ENCODE assay signal across 9 mouse cellular contexts in the genomic region with DNA sequence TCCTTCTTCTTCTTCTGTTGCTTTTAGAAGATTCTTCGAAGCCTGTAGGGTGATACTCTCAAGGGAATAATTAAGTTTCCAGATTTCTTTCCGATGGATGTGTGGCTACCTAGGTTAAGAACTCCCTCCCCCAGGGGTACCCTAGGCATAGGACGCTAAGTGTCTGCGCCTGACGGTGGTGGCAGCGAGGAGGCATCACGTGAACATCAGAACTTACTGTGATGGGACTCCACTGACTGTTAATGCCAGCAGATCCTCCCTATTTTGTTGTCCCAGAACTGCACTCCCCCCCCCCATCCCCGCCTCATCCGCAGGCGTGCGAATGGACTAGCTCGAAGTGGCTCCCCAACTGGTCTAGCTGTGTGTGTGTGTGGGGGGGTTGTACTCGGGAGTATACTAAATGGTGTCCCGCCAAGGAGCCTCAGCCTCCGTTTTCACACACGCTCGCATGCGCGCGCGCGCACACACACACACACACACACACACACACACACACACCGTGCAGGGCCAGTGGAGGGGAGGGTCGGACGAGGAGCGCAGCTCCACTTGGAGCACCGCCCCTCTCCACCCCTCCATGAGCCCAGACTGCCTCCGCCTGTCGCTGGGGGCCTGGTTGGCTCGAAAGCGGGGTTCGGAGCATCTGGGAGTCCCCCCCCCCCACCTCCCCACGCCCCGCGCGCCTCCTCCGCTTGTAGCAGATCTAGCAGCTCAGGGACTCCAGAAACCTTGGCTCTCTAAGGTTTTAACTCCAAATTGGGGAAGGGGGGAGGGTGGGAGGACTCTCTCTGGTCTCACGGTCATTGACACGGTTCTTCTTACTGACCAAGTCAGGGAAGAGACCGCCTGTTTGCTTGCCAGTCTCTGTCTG. TPM values are rescaled to one million over a fixed set of nuclear protein-coding genes. Genes with fewer than 3 reads are reported as not detected.
DNase-seq lines count a peak whose midpoint lies in the region; ATAC-seq lines count a peak whose summit lies in the region.
"Had no signal": no experiment of that assay in that cellular context is flagged by ENCODE, and none has a peak within 500 bp of the region (broad histone marks: within the 10 kb centered on the region; RNA-seq: fewer than 3 reads in every experiment).

No protein-coding gene starts in this region.

- peak; percentile 56 for ATAC-seq in midbrain, embryonic 12.5 days (ENCODE audit: low FRiP score, low read depth)

- H3K4me3 ChIP-seq in midbrain, embryonic 12.5 days = peak overlapping the region; percentile 74

- DNase-seq in cerebellum, postnatal 14 days = peak; percentile 51 to 63
- DNase-seq in cerebellum, adult 9-10 months = no peak
- peak; percentile 21 for DNase-seq in R1 (ENCODE audit: low read depth, low spot score)
- peak; percentile 51 to 63 for DNase-seq in frontal cortex, postnatal 14 days (ENCODE audit: low spot score in 2 of 2)
- DNase-seq in ovary, postnatal 10 days (ENCODE audit: low spot score) = no peak
- DNase-seq in kidney, postnatal 10 days = no peak
- DNase-seq in gastrocnemius, postnatal 25 days = no peak
- DNase-seq: kidney, postnatal 25 days had no signal

- H3K9ac ChIP-seq in midbrain, embryonic 12.5 days (replicated peaks) = peak overlapping the region; percentile 89

- H3K27ac ChIP-seq in midbrain, embryonic 12.5 days (replicated peaks) = peak overlapping the region; percentile 98

- H3K9me3 ChIP-seq in midbrain, embryonic 12.5 days = no peaks in the 10 kb centered on the region

- no peaks in the 10 kb centered on the region for H3K36me3 ChIP-seq in midbrain, embryonic 12.5 days

- peak overlapping the region; percentile 77 for H3K4me2 ChIP-seq in midbrain, embryonic 12.5 days (replicated peaks)

- under 1% methylated on average over 29 of the region's 40 CpGs for WGBS in midbrain, embryonic 12.5 days

- H3K4me1 ChIP-seq in midbrain, embryonic 12.5 days = peaks cover 28% of the 10 kb centered on the region

- no peaks in the 10 kb centered on the region for H3K27me3 ChIP-seq in midbrain, embryonic 12.5 days

RNA-seq across cellular contexts. Expression of a gene that starts 3.0 kb away (rescaled TPM):
- polyA plus RNA-seq in midbrain, embryonic 12.5 days (2016; fragmentation: Nextera tagmentation; extraction: Ambion mirVana) = 79.8 and 91.9 TPM in 2 replicates
- not detected for total RNA-seq in gastrocnemius, postnatal 25 days (2021)

Comparison
In these comparisons a context has a peak if more than half of its experiments do, and no peak if none do; other contexts are left out.
1. DNase-seq: peak in cerebellum, postnatal 14 days (2 of 2), R1 (single experiment) and frontal cortex, postnatal 14 days (2 of 2); none in cerebellum, adult 9-10 months (single experiment), ovary, postnatal 10 days (single experiment), kidney, postnatal 10 days (single experiment) and gastrocnemius, postnatal 25 days (single experiment).